Mouse (Mus musculus) liver, adult 2 months (tissue): ENCODE data around the gene H2-Q10. TPM values are rescaled to one million over a fixed set of nuclear protein-coding genes. Genes with fewer than 3 reads are reported as not detected.
"Not testable (repeated sequence)": the region's sequence is repeated elsewhere in the genome, so short reads cannot be mapped to it uniquely, and the experiment has no call there.

ENCODE experiments used
- DNase-seq: peaks from one replicate; pipeline ENCODE4 v3.0.0-alpha.2; 2011; ENCODE audit warnings: low read depth, low spot score; ENCODE audit errors: extremely low read depth
- H3K27ac ChIP-seq: fragments of 200-500 bp; replicated peaks from 2 replicates; pipeline ENCODE4 v1.5.1; 2012; ENCODE audit warnings: low read depth, mild to moderate bottlenecking, control low read depth, inconsistent platforms, low read length; ENCODE audit not compliant: insufficient read depth
- H3K27me3 ChIP-seq: fragments of 200-500 bp; 2 replicates; pipeline ENCODE4 v1.6.1; 2012; ENCODE audit warnings: mild to moderate bottlenecking, moderate library complexity, low read length, inconsistent platforms; ENCODE audit not compliant: control insufficient read depth, insufficient read depth
- H3K36me3 ChIP-seq: fragments of 200-500 bp; 2 replicates; pipeline ENCODE4 v1.6.1; 2012; ENCODE audit warnings: low read length, inconsistent platforms; ENCODE audit not compliant: control insufficient read depth, insufficient read depth
- H3K4me1 ChIP-seq: fragments of 200-500 bp; 2 replicates; pipeline ENCODE4 v1.6.1; 2011; ENCODE audit warnings: low read length; ENCODE audit not compliant: control insufficient read depth, insufficient read depth
- H3K4me3 ChIP-seq: fragments of 200-500 bp; 2 replicates; pipeline ENCODE4 v1.5.1; 2011; ENCODE audit warnings: low read depth, mild to moderate bottlenecking, control low read depth, low read length, moderate library complexity; ENCODE audit not compliant: insufficient read depth
- H3K79me2 ChIP-seq: fragments of 200-500 bp; 2 replicates; pipeline ENCODE4 v1.6.1; 2012; ENCODE audit warnings: inconsistent platforms, mild to moderate bottlenecking, low read length, moderate library complexity; ENCODE audit not compliant: control insufficient read depth, insufficient read depth
- H3K9ac ChIP-seq: fragments of 200-500 bp; 2 replicates; pipeline ENCODE4 v1.6.1; 2012; ENCODE audit warnings: low read depth, mild to moderate bottlenecking, control low read depth, inconsistent platforms, low read length
- CTCF ChIP-seq: fragments of 200-500 bp; IDR thresholded peaks from 2 replicates; pipeline ENCODE4 v1.5.1; 2011; ENCODE audit warnings: low read depth, low read length, control low read depth
- POLR2A ChIP-seq: fragments of 200-500 bp; IDR thresholded peaks from 2 replicates; pipeline ENCODE4 v1.6.1; 2011; ENCODE audit warnings: low read length, control low read depth; ENCODE audit not compliant: insufficient read depth; ENCODE audit errors: extremely low read depth
- WGBS: fragments of 180-500 bp; shearing (Covaris S2); methylation state at CpG from one replicate; pipeline ENCODE4 v1.1.7; 2018; 5-methylcytosine and 5-hydroxymethylcytosine counted together
- polyA plus RNA-seq: library from polyadenylated mRNA; depleted of rRNA; stranded (reverse); fragments of >200 nt; gene quantifications from 2 replicates; pipeline ENCODE4 v1.2.3, GENCODE M21; 2012; rRNA removed
- total RNA-seq: library from RNA; depleted of rRNA; stranded (reverse); fragments of >200 nt; gene quantifications from 2 replicates; pipeline ENCODE4 v1.2.3, GENCODE M21; 2014; rRNA removed

H2-Q10 gene
- 1,696 and 1,845 TPM in 2 replicates for total RNA-seq
- 3,073 and 3,421 TPM in 2 replicates for polyA plus RNA-seq

- Histone ChIP-seq H3K36me3 (peaks cover 10% of the 10 kb centered on the region), H3K4me3 (peak within 1 kb of the TSS; percentile 68), H3K9ac (peak within 1 kb of the TSS; percentile 70), H3K27ac (peak within 1 kb of the TSS; percentile 98), H3K4me1 (peaks cover 5% of the 10 kb centered on the region), H3K79me2 (no peaks in the 10 kb centered on the region), H3K27me3 (no peaks in the 10 kb centered on the region)
- under 1% methylated on average over 67 of the region's 80 CpGs for WGBS
- no peak for TF ChIP-seq CTCF
- peak; percentile 97 for TF ChIP-seq POLR2A
- DNase-seq = peak; percentile 90
These were observed at the start of gene H2-Q10 for GRCm38 (mm10) chr17:35469842-35470751. Gene H2-Q10 (plus strand): TSS chr17:35470089.

GRCm38 (mm10) chr17:35420206-35420810 is 49.6 kb upstream of the H2-Q10 start:
- not testable (repeated sequence) for H3K4me3 ChIP-seq, H3K27ac ChIP-seq, H3K4me1 ChIP-seq, H3K27me3 ChIP-seq, H3K36me3 ChIP-seq, H3K9ac ChIP-seq, DNase-seq, H3K79me2 ChIP-seq
- TF ChIP-seq CTCF = peak; percentile 52
- WGBS = 20% methylated on average over 11 of the region's 11 CpGs

- not testable (repeated sequence) for H3K4me3 ChIP-seq, H3K4me1 ChIP-seq, DNase-seq, H3K36me3 ChIP-seq, H3K9ac ChIP-seq, H3K27me3 ChIP-seq, H3K27ac ChIP-seq, H3K79me2 ChIP-seq
- 95% methylated on average over 4 of the region's 4 CpGs for WGBS
These were observed 48.6 kb upstream of the H2-Q10 start for GRCm38 (mm10) chr17:35421331-35421730.

GRCm38 (mm10) chr17:35422360-35422759 is 47.5 kb upstream of the H2-Q10 start:
- not testable (repeated sequence) for H3K27me3 ChIP-seq, H3K9ac ChIP-seq, H3K4me3 ChIP-seq, H3K27ac ChIP-seq, DNase-seq, H3K36me3 ChIP-seq, H3K79me2 ChIP-seq, H3K4me1 ChIP-seq
- 93% methylated on average over 5 of the region's 5 CpGs for WGBS

- DNase-seq, H3K4me3 ChIP-seq, H3K79me2 ChIP-seq, H3K27me3 ChIP-seq, H3K27ac ChIP-seq, H3K4me1 ChIP-seq, H3K9ac ChIP-seq, H3K36me3 ChIP-seq: not testable (repeated sequence)
- 74% methylated on average over 3 of the region's 3 CpGs for WGBS
These were observed 46.6 kb upstream of the H2-Q10 start for GRCm38 (mm10) chr17:35423131-35423810.

GRCm38 (mm10) chr17:35424106-35424505 is 45.8 kb upstream of the H2-Q10 start:
- not testable (repeated sequence) for H3K79me2 ChIP-seq, DNase-seq, H3K27me3 ChIP-seq, H3K27ac ChIP-seq, H3K36me3 ChIP-seq, H3K9ac ChIP-seq, H3K4me1 ChIP-seq, H3K4me3 ChIP-seq
- 95% methylated on average over 3 of the region's 3 CpGs for WGBS
